Mouse (Mus musculus) lung, adult 2 months (tissue): ENCODE measurements around the gene Myo1g.

Experiments
- CTCF ChIP-seq: fragments of 200-500 bp; IDR thresholded peaks from 2 replicates; pipeline ENCODE4 v1.5.1; 2011; ENCODE audit warnings: mild to moderate bottlenecking, low read length, control low read depth; ENCODE audit not compliant: insufficient read depth
- POLR2A ChIP-seq: fragments of 200-500 bp; IDR thresholded peaks from 2 replicates; pipeline ENCODE4 v1.6.1; 2011; ENCODE audit warnings: low read depth, mild to moderate bottlenecking, control low read depth, low read length, borderline replicate concordance; ENCODE audit errors: extremely low read depth

- no peak for TF ChIP-seq CTCF
- no peak for TF ChIP-seq POLR2A
Measured at GRCm38 (mm10) chr11:6472076-6472475, 48.7 kb downstream of the Myo1g start.
